Comparison of ENCODE assay signal across 16 mouse cellular contexts in genomic region chr3:28467148-28467754, GRCm38 (mm10).
DNase-seq lines count a peak whose midpoint lies in the region; ATAC-seq and TF ChIP-seq lines count a peak whose summit lies in the region.
"Had no signal": no experiment of that assay in that cellular context is flagged by ENCODE, and none has a peak within 500 bp of the region (broad histone marks: within the 10 kb centered on the region; RNA-seq: fewer than 3 reads in every experiment).

No protein-coding gene starts in this region.

- no peaks in the 10 kb centered on the region for H3K9me3 ChIP-seq in forebrain, postnatal 0 days (ENCODE audit: low read length)
- H3K9me3 ChIP-seq: embryonic facial prominence, embryonic 10.5 days; hindbrain, embryonic 12.5 days; liver, embryonic 12.5 days; lung, embryonic 15.5 days; midbrain, embryonic 13.5 days had no signal

- H3K4me3 ChIP-seq in gastrocnemius, adult 2 months: no peak overlapping the region
- H3K4me3 ChIP-seq in forebrain, postnatal 0 days (ENCODE audit: low read depth, low read length): no peak overlapping the region
- H3K4me3 ChIP-seq: embryonic facial prominence, embryonic 10.5 days; hindbrain, embryonic 12.5 days; liver, embryonic 12.5 days; lung, embryonic 15.5 days; midbrain, embryonic 13.5 days had no signal

- intact Hi-C loops in gastrocnemius, adult 2 months (cut with DNase I): no loop called here
- intact Hi-C loops in gastrocnemius, postnatal 36 days (cut with DNase I): no loop called here

- ATAC-seq in forebrain, postnatal 0 days: peak; percentile 85
- no peak for ATAC-seq in megakaryocyte, adult 5-6 weeks (ENCODE audit: poor library complexity, severe bottlenecking)
- ATAC-seq: liver, embryonic 12.5 days; midbrain, embryonic 13.5 days had no signal

- H3K27me3 ChIP-seq in forebrain, postnatal 0 days (ENCODE audit: insufficient read depth, low read length): no peaks in the 10 kb centered on the region
- H3K27me3 ChIP-seq: hindbrain, embryonic 12.5 days; liver, embryonic 12.5 days; lung, embryonic 15.5 days; midbrain, embryonic 13.5 days had no signal

- DNase-seq in gastrocnemius, adult 2 months: no peak
- no peak for DNase-seq in gastrocnemius, postnatal 36 days
- peak; percentile 29 for DNase-seq in right cerebral cortex, adult 18-20 months
- DNase-seq in right cerebral cortex, postnatal 25 days: no peak
- DNase-seq in forebrain, postnatal 0 days: peak; percentile 70
- DNase-seq in embryo, embryonic 9.5 days (ENCODE audit: extremely low spot score): no peak
- DNase-seq: cerebellum, adult 11 months; cerebellum, postnatal 14 days; gastrocnemius, postnatal 14 days; thymus, adult 18-20 months had no signal

- H3K9ac ChIP-seq in forebrain, postnatal 0 days: no peak overlapping the region
- H3K9ac ChIP-seq: hindbrain, embryonic 12.5 days; liver, embryonic 12.5 days; lung, embryonic 15.5 days; midbrain, embryonic 13.5 days had no signal

- 25% methylated on average over 1 of the region's 1 CpGs for WGBS in forebrain, postnatal 0 days

- H3K36me3 ChIP-seq in forebrain, postnatal 0 days (ENCODE audit: insufficient read depth): no peaks in the 10 kb centered on the region
- H3K36me3 ChIP-seq: embryonic facial prominence, embryonic 10.5 days; hindbrain, embryonic 12.5 days; liver, embryonic 12.5 days; lung, embryonic 15.5 days; midbrain, embryonic 13.5 days had no signal

- peak overlapping the region; percentile 4; the same call in 1 of the 2 replicates for H3K27ac ChIP-seq in gastrocnemius, adult 2 months
- H3K27ac ChIP-seq in forebrain, postnatal 0 days (ENCODE audit: low read depth, low read length): peak overlapping the region; percentile 45
- H3K27ac ChIP-seq: embryonic facial prominence, embryonic 10.5 days; hindbrain, embryonic 12.5 days; liver, embryonic 12.5 days; lung, embryonic 15.5 days; midbrain, embryonic 13.5 days had no signal

- TF ChIP-seq CTCF in gastrocnemius, adult 2 months (IDR thresholded peaks at IDR 0.05): no peak
- TF ChIP-seq CTCF in forebrain, postnatal 0 days (IDR thresholded peaks at IDR 0.05; ENCODE audit: low read depth): no peak

- H3K4me2 ChIP-seq in forebrain, postnatal 0 days (ENCODE audit: low read depth): no peak overlapping the region
- H3K4me2 ChIP-seq: hindbrain, embryonic 12.5 days; liver, embryonic 12.5 days; lung, embryonic 15.5 days; midbrain, embryonic 13.5 days had no signal

- 0 out of 2 replicates have a peak, but pooled peaks cover 12% of the 10 kb centered on the region for H3K4me1 ChIP-seq in forebrain, postnatal 0 days (ENCODE audit: insufficient read depth)
- H3K4me1 ChIP-seq: embryonic facial prominence, embryonic 10.5 days; hindbrain, embryonic 12.5 days; liver, embryonic 12.5 days; lung, embryonic 15.5 days; midbrain, embryonic 13.5 days had no signal

Comparison
In these comparisons a context has a peak if more than half of its experiments do, and no peak if none do; other contexts are left out.
1. DNase-seq: peak in right cerebral cortex, adult 18-20 months (single experiment) and forebrain, postnatal 0 days (single experiment); none in gastrocnemius, adult 2 months (single experiment), gastrocnemius, postnatal 36 days (0 of 2), right cerebral cortex, postnatal 25 days (single experiment) and embryo, embryonic 9.5 days (single experiment).